Mouse (Mus musculus) ES-Bruce4 (cell line): Measurements from ENCODE around the gene Sbf2.

Source experiments
- CTCF ChIP-seq: IDR thresholded peaks from one replicate; pipeline ENCODE4 v1.8.1; 2011; ENCODE audit warnings: low read depth, low read length
- EP300 ChIP-seq: IDR thresholded peaks from 2 replicates; pipeline ENCODE4 v1.6.1; 2011; ENCODE audit warnings: low read depth, low read length; ENCODE audit not compliant: insufficient read depth
- POLR2A ChIP-seq: IDR thresholded peaks from one replicate; pipeline ENCODE4 v1.8.1; 2011; ENCODE audit warnings: low read length; ENCODE audit not compliant: insufficient read depth

- TF ChIP-seq EP300: no peak
- no peak for TF ChIP-seq CTCF
- no peak for TF ChIP-seq POLR2A
These were observed 346.7 kb downstream of the Sbf2 start for GRCm38 (mm10) chr7:110267994-110268393.
